Mouse (Mus musculus) lung, embryonic 16.5 days (tissue): Measurements from ENCODE around the gene Hyal3. TPM values are rescaled to one million over a fixed set of nuclear protein-coding genes. Genes with fewer than 3 reads are reported as not detected.
A peak's percentile ranks its signal among the peaks of the same experiment; 100 is the strongest.

ENCODE experiments used
- ATAC-seq: fragments of 200-750 bp; cut with Nextera tagmentation; 2 replicates; pipeline ENCODE4 v1.8.0; 2017; ENCODE audit warnings: low read depth, mild to moderate bottlenecking, moderate library complexity
- H3K27ac ChIP-seq: fragments of 300-500 bp; sonication (generic); 2 replicates; pipeline ENCODE4 v1.5.1; 2014; ENCODE audit warnings: mild to moderate bottlenecking, control low read depth, low read length
- H3K27me3 ChIP-seq: fragments of 300-500 bp; sonication (generic); 2 replicates; pipeline ENCODE4 v1.6.1; 2014; ENCODE audit warnings: low read depth, low read length, mixed read lengths; ENCODE audit not compliant: control insufficient read depth, insufficient read depth
- H3K36me3 ChIP-seq: fragments of 300-500 bp; sonication (generic); 2 replicates; pipeline ENCODE4 v1.6.1; 2014; ENCODE audit warnings: low read length; ENCODE audit not compliant: control insufficient read depth, insufficient read depth
- H3K4me1 ChIP-seq: fragments of 300-500 bp; sonication (generic); replicated peaks from 2 replicates; pipeline ENCODE4 v1.6.1; 2014; ENCODE audit warnings: low read length, mixed read lengths; ENCODE audit not compliant: control insufficient read depth, insufficient read depth
- H3K4me2 ChIP-seq: fragments of 300-500 bp; sonication (generic); 2 replicates; pipeline ENCODE4 v1.6.1; 2014; ENCODE audit warnings: low read depth, low read length, control low read depth
- H3K4me3 ChIP-seq: fragments of 300-500 bp; sonication (generic); 2 replicates; pipeline ENCODE4 v1.5.1; 2014; ENCODE audit warnings: mild to moderate bottlenecking, low read length, control low read depth
- H3K9ac ChIP-seq: fragments of 300-500 bp; sonication (generic); 2 replicates; pipeline ENCODE4 v1.6.1; 2014; ENCODE audit warnings: low read length, control low read depth
- H3K9me3 ChIP-seq: fragments of 300-500 bp; sonication (generic); 2 replicates; pipeline ENCODE4 v1.6.1; 2016; ENCODE audit warnings: low read length; ENCODE audit not compliant: control insufficient read depth
- WGBS: fragments of 180-500 bp; shearing (Covaris S2); extraction: QIAGEN DNeasy Blood & Tissue Kit; methylation state at CpG from one replicate; pipeline ENCODE4 v1.1.7; 2014; 5-methylcytosine and 5-hydroxymethylcytosine counted together
- polyA plus RNA-seq: library from polyadenylated mRNA; unstranded; fragments of >200 nt; fragmentation: Nextera tagmentation; extraction: Ambion mirVana; gene quantifications from 2 replicates; pipeline ENCODE4 v1.2.1, GENCODE M21; 2015

The Hyal3 gene
- polyA plus RNA-seq, 1 experiment from 2014 or later = 1.6 TPM

DNA sequence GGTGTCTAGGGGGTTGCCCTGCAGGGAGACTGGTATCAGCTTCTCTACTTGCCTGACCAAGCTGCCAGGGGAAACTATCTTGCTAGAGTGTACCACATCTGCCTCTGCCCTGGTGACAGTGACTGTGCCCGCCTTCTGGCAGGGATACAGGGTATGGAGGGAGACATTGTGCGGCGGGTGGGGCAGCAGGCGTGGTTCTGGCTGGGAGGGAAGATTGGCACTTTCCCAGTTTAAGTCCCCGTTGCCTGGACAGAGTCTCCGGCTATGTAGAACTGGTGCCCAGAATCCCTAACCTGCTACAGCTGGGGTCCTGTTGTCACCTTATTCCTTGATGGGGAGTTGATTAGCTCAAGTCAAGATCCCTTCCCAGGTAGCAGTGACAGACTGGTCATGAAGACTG lies 51.9 kb downstream of the Hyal3 start:
- H3K36me3 ChIP-seq = 0 out of 2 replicates have a peak, but pooled peaks cover 4% of the 10 kb centered on the region
- H3K27me3 ChIP-seq = no peaks in the 10 kb centered on the region
- no peaks in the 10 kb centered on the region for H3K9me3 ChIP-seq
- H3K4me2 ChIP-seq = peak overlapping the region; percentile 97
- 50% methylated on average over 6 of the region's 6 CpGs for WGBS
- peak overlapping the region; percentile 95 for H3K27ac ChIP-seq
- no peak for ATAC-seq
- H3K4me3 ChIP-seq = peak overlapping the region; percentile 96
- H3K9ac ChIP-seq = peak overlapping the region; percentile 98
- H3K4me1 ChIP-seq = peaks cover 63% of the 10 kb centered on the region

GRCm38 (mm10) chr9:107633091-107633660 lies 52.6 kb downstream of the Hyal3 start:
- WGBS = 1% methylated on average over 30 of the region's 33 CpGs
- peak overlapping the region; percentile 97 for H3K4me2 ChIP-seq
- no peaks in the 10 kb centered on the region for H3K27me3 ChIP-seq
- H3K27ac ChIP-seq = peak overlapping the region; percentile 95
- H3K4me3 ChIP-seq = peak overlapping the region; percentile 96
- H3K9ac ChIP-seq = peak overlapping the region; percentile 98
- H3K9me3 ChIP-seq = no peaks in the 10 kb centered on the region
- H3K4me1 ChIP-seq = peaks cover 56% of the 10 kb centered on the region
- H3K36me3 ChIP-seq = 0 out of 2 replicates have a peak, but pooled peaks cover 4% of the 10 kb centered on the region
- ATAC-seq = peak; percentile 67

GRCm38 (mm10) chr9:107633661-107634405 lies 53.2 kb downstream of the Hyal3 start:
- ATAC-seq = peak; percentile 6; the same call in 1 of the 2 replicates
- H3K9ac ChIP-seq = peak overlapping the region; percentile 98
- H3K27me3 ChIP-seq = no peaks in the 10 kb centered on the region
- WGBS = under 1% methylated on average over 15 of the region's 15 CpGs
- peaks cover 50% of the 10 kb centered on the region for H3K4me1 ChIP-seq
- no peaks in the 10 kb centered on the region for H3K9me3 ChIP-seq
- H3K27ac ChIP-seq = peak overlapping the region; percentile 95
- H3K4me2 ChIP-seq = peak overlapping the region; percentile 97
- 0 out of 2 replicates have a peak, but pooled peaks cover 4% of the 10 kb centered on the region for H3K36me3 ChIP-seq
- peak overlapping the region; percentile 96 for H3K4me3 ChIP-seq

DNA sequence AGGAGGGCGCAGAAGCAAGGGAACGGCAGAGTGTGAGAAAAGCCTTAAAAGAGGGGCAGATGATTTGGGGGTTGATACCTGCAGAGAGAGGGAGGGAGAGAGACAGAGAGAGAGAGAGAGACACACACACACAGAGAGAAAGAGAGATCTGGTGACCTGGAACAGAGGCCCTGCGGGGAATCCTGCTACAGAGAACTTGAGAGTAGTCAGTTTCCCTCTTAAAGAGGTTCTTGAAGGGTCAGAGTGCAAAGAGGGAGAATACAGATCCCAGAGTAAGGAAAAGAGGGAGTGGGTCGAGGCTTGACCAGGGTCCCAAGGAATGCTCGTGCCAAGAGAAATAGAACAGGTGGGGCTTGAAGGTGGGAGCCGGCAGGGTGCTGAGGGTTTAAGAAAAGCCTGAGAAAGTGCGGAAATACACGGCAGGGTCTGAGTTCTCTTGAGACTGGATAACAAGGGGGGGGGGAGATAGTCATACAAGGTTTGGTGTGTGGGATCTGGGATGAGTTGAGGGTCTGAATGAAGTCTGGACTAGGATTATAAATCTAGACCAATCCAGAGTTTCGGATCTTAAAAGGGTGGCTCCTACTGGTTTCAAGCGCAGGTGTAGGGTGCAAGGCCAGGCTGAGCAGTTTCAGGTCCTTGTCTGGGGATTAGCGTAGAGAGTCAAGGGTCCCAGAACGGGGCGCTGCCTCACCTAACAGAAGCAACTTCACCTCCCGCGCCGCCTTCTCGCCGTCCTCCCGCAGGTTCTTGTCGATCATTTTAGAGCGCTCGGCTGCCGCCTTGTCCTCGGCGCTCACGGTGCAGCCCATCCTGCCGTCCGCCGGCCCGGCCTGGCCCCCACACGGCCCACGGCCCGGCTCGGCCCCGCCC lies 54.0 kb downstream of the Hyal3 start:
- ATAC-seq = no peak
- 0 out of 2 replicates have a peak, but pooled peaks cover 4% of the 10 kb centered on the region for H3K36me3 ChIP-seq
- H3K27me3 ChIP-seq = no peaks in the 10 kb centered on the region
- under 1% methylated on average over 33 of the region's 35 CpGs for WGBS
- H3K4me2 ChIP-seq = peak overlapping the region; percentile 97
- peak overlapping the region; percentile 98 for H3K9ac ChIP-seq
- no peaks in the 10 kb centered on the region for H3K9me3 ChIP-seq
- peaks cover 42% of the 10 kb centered on the region for H3K4me1 ChIP-seq
- H3K4me3 ChIP-seq = peak overlapping the region; percentile 96
- peak overlapping the region; percentile 95 for H3K27ac ChIP-seq

DNA sequence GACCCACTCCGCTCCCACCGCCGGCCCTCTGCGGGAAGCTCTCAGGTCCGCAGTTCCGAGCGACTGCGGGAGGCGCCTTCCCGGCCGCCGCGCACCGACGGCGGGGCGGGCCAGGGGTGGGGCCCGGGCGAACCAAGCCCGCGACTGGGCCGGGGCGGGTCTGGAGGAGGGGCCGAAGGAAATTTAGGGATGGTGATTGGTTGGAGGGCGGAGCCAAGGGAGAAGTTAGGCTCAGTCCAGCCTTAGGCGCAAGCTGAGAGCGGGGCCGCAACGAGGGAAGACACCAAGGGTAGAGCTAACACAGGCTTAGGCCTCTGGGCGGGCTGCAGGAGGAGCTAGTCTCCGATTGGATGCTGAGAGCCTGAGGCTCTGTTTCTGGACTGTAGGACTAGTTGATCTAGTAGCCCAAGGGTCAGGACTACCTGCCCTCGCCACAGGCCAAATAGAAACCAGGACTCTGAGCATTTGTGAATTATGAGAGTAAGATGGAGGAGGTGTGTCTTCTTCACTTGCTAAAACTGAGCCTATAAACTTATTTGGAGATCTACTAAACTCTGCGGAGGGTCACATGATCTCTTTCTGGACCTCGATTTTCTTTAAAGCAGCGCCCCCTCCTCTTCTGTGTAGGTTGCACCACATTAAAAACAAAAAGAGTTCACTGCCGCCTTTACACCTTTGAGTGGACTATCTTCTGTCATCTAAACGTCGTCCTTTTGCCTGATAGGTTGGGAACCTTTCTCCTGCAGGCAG lies 54.8 kb downstream of the Hyal3 start, which contains the start of gene Gnai2:
Gene Gnai2 (minus strand): TSS at position 89 of the 750 bp plus-strand sequence.
- no peaks in the 10 kb centered on the region for H3K27me3 ChIP-seq
- WGBS = 2% methylated on average over 35 of the region's 38 CpGs
- H3K4me3 ChIP-seq = peak within 1 kb of the TSS; percentile 96
- peaks cover 34% of the 10 kb centered on the region for H3K4me1 ChIP-seq
- H3K36me3 ChIP-seq = 0 out of 2 replicates have a peak, but pooled peaks cover 4% of the 10 kb centered on the region
- peak within 1 kb of the TSS; percentile 98 for H3K9ac ChIP-seq
- no peaks in the 10 kb centered on the region for H3K9me3 ChIP-seq
- ATAC-seq = peak; percentile 96
- peak within 1 kb of the TSS; percentile 95 for H3K27ac ChIP-seq
- H3K4me2 ChIP-seq = peak within 1 kb of the TSS; percentile 97

Other genes starting within 250 kb of the Hyal3 start
- 11.5 and 12.4 TPM in 2 replicates for gene Hemk1, start 242.5 kb upstream of the Hyal3 start, polyA plus RNA-seq
- 0.83 and 0.85 TPM in 2 replicates for gene 6430571L13Rik, start 240.2 kb upstream of the Hyal3 start, polyA plus RNA-seq
- gene Cacna2d2, start 181.2 kb upstream of the Hyal3 start, polyA plus RNA-seq = 0.38 and 0.60 TPM in 2 replicates
- 39.0 and 39.4 TPM in 2 replicates for gene Tmem115, start 46.9 kb upstream of the Hyal3 start, polyA plus RNA-seq
- 27.6 and 32.9 TPM in 2 replicates for gene Cyb561d2, start 38.6 kb upstream of the Hyal3 start, polyA plus RNA-seq
- gene Nprl2, start 38.6 kb upstream of the Hyal3 start, polyA plus RNA-seq = 41.9 and 43.7 TPM in 2 replicates
- 16.7 and 19.7 TPM in 2 replicates for gene Zmynd10, start 33.5 kb upstream of the Hyal3 start, polyA plus RNA-seq
- 55.4 and 58.5 TPM in 2 replicates for gene Rassf1, start 29.3 kb upstream of the Hyal3 start, polyA plus RNA-seq
- 35.6 and 41.6 TPM in 2 replicates for gene Tusc2, start 17.6 kb upstream of the Hyal3 start, polyA plus RNA-seq
- gene Hyal2, start 12.9 kb upstream of the Hyal3 start, polyA plus RNA-seq = 101 and 102 TPM in 2 replicates
- gene Hyal1, start 3.9 kb upstream of the Hyal3 start, polyA plus RNA-seq = 10.1 and 13.8 TPM in 2 replicates
- gene Naa80, start 1.9 kb upstream of the Hyal3 start, polyA plus RNA-seq = 22.3 and 23.0 TPM in 2 replicates
- 44.1 and 51.9 TPM in 2 replicates for gene Ifrd2, start 6.8 kb downstream of the Hyal3 start, polyA plus RNA-seq
- gene Sema3b, start 28.4 kb downstream of the Hyal3 start, polyA plus RNA-seq = 11.8 and 12.5 TPM in 2 replicates
- 457 and 458 TPM in 2 replicates for gene Gnai2, start 54.5 kb downstream of the Hyal3 start, polyA plus RNA-seq
- gene Slc38a3, start 88.7 kb downstream of the Hyal3 start, polyA plus RNA-seq = 4.5 and 5.4 TPM in 2 replicates
- 0.65 and 1.2 TPM in 2 replicates for gene Gnat1, start 98.9 kb downstream of the Hyal3 start, polyA plus RNA-seq
- 10.4 and 11.8 TPM in 2 replicates for gene Sema3f, start 129.7 kb downstream of the Hyal3 start, polyA plus RNA-seq
- 212 and 220 TPM in 2 replicates for gene Rbm5, start 190.2 kb downstream of the Hyal3 start, polyA plus RNA-seq